Mouse (Mus musculus) hindbrain, embryonic 11.5 days (tissue): Measurements from ENCODE around the gene Angptl1. TPM values are rescaled to one million over a fixed set of nuclear protein-coding genes. Genes with fewer than 3 reads are reported as not detected.

Experiments
- ATAC-seq: fragments of 200-750 bp; cut with Nextera tagmentation; 2 replicates; pipeline ENCODE4 v1.8.0; 2017; ENCODE audit warnings: mild to moderate bottlenecking, moderate TSS enrichment, moderate library complexity; ENCODE audit not compliant: low FRiP score
- DNase-seq: peaks from one replicate; pipeline ENCODE4 v3.0.0-alpha.2; 2015; ENCODE audit warnings: low spot score
- H3K27ac ChIP-seq: fragments of 300-500 bp; sonication (generic); 2 replicates; pipeline ENCODE4 v1.5.1; 2014; ENCODE audit warnings: mild to moderate bottlenecking, low read depth, low read length
- H3K27me3 ChIP-seq: fragments of 300-500 bp; sonication (generic); 2 replicates; pipeline ENCODE4 v1.6.1; 2014; ENCODE audit warnings: mild to moderate bottlenecking, low read length, moderate library complexity, mixed read lengths; ENCODE audit not compliant: control insufficient read depth, insufficient read depth
- H3K36me3 ChIP-seq: fragments of 300-500 bp; sonication (generic); 2 replicates; pipeline ENCODE4 v1.6.1; 2014; ENCODE audit warnings: mild to moderate bottlenecking, low read length, moderate library complexity, mixed read lengths; ENCODE audit not compliant: control insufficient read depth, insufficient read depth
- H3K4me1 ChIP-seq: fragments of 300-500 bp; sonication (generic); replicated peaks from 2 replicates; pipeline ENCODE4 v1.6.1; 2014; ENCODE audit warnings: low read length, mixed read lengths; ENCODE audit not compliant: control insufficient read depth, insufficient read depth
- H3K4me2 ChIP-seq: fragments of 300-500 bp; sonication (generic); replicated peaks from 2 replicates; pipeline ENCODE4 v1.6.1; 2014; ENCODE audit warnings: mild to moderate bottlenecking, low read depth, low read length
- H3K4me3 ChIP-seq: fragments of 300-500 bp; sonication (generic); 2 replicates; pipeline ENCODE4 v1.5.1; 2014; ENCODE audit warnings: low read depth, low read length
- H3K9ac ChIP-seq: fragments of 300-500 bp; sonication (generic); 2 replicates; pipeline ENCODE4 v1.6.1; 2014; ENCODE audit warnings: low read depth, low read length
- H3K9me3 ChIP-seq: fragments of 300-500 bp; sonication (generic); 2 replicates; pipeline ENCODE4 v1.6.1; 2016; ENCODE audit warnings: low read length; ENCODE audit not compliant: control insufficient read depth
- WGBS: fragments of 180-500 bp; shearing (Covaris S2); extraction: QIAGEN DNeasy Blood & Tissue Kit; methylation state at CpG from one replicate; pipeline ENCODE4 v1.1.7; 2014; 5-methylcytosine and 5-hydroxymethylcytosine counted together
- polyA plus RNA-seq: library from polyadenylated mRNA; unstranded; fragments of >200 nt; fragmentation: Nextera tagmentation; extraction: Ambion mirVana; gene quantifications from 2 replicates; pipeline ENCODE4 v1.2.1, GENCODE M21; 2014

Angptl1 gene
- polyA plus RNA-seq, 1 experiment from 2014 or later: 5.1 TPM

DNA sequence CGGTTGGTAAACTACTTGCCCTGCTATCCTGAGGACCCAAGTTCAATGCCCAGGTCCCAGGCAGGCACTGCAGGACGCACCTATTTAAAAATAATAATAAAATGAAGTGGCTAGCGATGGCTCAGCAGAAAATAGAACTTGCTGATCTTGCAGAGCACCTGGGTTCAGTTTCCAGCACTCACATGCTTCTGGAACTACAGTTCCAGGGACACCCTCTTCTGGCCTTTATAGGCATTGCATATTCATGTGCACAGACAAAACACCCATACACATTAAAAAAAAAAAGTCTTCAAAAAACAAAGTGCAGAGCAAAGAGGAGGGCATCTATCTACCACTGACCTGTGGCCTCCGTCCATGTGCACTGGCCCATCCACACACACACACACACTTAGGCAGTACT lies 53.2 kb downstream of the Angptl1 start:
- H3K27me3 ChIP-seq: no peaks in the 10 kb centered on the region
- no peak overlapping the region for H3K4me2 ChIP-seq
- H3K4me1 ChIP-seq: no peaks in the 10 kb centered on the region
- ATAC-seq: no peak
- no peaks in the 10 kb centered on the region for H3K36me3 ChIP-seq
- no peak overlapping the region for H3K27ac ChIP-seq
- H3K4me3 ChIP-seq: no peak overlapping the region
- peak; percentile 9 for DNase-seq
- 90% methylated on average over 4 of the region's 4 CpGs for WGBS
- no peaks in the 10 kb centered on the region for H3K9me3 ChIP-seq
- no peak overlapping the region for H3K9ac ChIP-seq

DNA sequence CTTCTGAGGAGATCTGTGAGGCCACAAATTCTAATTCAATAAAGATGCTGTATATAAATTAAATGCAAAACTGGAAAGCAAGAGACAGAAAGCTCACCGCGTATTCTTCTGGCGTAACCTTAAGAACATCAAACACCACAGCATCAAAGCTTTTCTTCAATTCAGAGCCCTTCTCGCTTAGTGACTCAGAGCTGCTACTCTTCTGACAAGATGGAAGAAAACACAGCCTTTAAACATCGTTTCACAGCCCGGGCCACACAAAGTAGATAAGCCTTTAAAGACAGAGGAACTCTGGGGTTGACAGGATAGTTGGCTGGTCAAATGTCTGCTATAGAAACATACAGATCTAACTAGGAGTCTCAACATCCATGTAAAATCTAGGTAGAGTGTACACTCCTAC lies 63.3 kb downstream of the Angptl1 start:
- Histone ChIP-seq H3K9me3 (no peaks in the 10 kb centered on the region), H3K36me3 (no peaks in the 10 kb centered on the region), H3K9ac (no peak overlapping the region), H3K4me2 (no peak overlapping the region), H3K4me1 (no peaks in the 10 kb centered on the region), H3K27me3 (no peaks in the 10 kb centered on the region), H3K4me3 (no peak overlapping the region), H3K27ac (no peak overlapping the region)
- 91% methylated on average over 6 of the region's 6 CpGs for WGBS
- ATAC-seq (no peak), DNase-seq (no peak)

DNA sequence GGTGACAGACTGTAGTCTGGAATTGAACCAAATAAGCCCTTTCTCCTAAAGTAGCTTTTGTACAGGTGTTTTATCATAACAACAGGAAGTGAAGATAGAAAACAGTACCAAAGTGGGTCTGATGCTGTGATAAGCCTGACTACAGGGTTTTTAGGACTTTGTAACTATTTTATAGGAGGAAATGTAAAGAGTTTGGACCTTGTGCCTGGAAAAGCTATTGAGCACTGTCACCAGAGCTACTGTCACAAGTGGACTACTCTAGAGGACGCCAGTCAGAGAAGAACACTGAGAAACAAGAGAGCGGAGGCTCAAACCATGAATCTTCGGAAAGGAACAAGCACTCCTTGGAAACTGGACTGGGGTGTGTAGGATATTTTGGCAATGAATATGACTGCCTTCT lies 65.5 kb downstream of the Angptl1 start:
- H3K36me3 ChIP-seq: no peaks in the 10 kb centered on the region
- H3K4me3 ChIP-seq: no peak overlapping the region
- ATAC-seq: no peak
- no peak overlapping the region for H3K4me2 ChIP-seq
- no peak for DNase-seq
- no peaks in the 10 kb centered on the region for H3K27me3 ChIP-seq
- H3K9me3 ChIP-seq: no peaks in the 10 kb centered on the region
- H3K9ac ChIP-seq: no peak overlapping the region
- H3K27ac ChIP-seq: no peak overlapping the region
- no peaks in the 10 kb centered on the region for H3K4me1 ChIP-seq
- WGBS: 95% methylated on average over 3 of the region's 3 CpGs

DNA sequence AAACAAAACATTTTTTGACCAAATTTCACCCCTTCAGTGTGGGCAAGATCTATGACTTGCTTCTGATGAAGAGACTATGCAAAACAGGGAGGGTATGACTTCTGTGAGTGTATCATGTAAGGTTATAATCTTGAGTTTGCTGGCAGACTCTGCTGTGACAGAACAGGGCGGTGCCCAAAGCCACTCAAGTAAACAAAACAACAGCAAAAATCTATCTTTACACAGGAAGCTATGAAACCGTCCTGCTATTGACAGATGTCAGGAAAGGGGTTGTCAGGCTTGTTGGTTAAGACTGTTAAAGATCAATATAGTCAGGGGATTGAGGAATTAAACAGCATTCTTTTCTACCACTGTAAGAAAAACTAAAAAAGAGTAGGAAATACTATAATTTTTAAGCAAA lies 67.3 kb downstream of the Angptl1 start:
- Histone ChIP-seq H3K4me2 (no peak overlapping the region), H3K4me3 (no peak overlapping the region), H3K9me3 (no peaks in the 10 kb centered on the region), H3K27me3 (no peaks in the 10 kb centered on the region), H3K27ac (no peak overlapping the region), H3K9ac (no peak overlapping the region), H3K36me3 (no peaks in the 10 kb centered on the region), H3K4me1 (no peaks in the 10 kb centered on the region)
- ATAC-seq (no peak), DNase-seq (no peak)
- WGBS: 93% methylated on average over 2 of the region's 2 CpGs

DNA sequence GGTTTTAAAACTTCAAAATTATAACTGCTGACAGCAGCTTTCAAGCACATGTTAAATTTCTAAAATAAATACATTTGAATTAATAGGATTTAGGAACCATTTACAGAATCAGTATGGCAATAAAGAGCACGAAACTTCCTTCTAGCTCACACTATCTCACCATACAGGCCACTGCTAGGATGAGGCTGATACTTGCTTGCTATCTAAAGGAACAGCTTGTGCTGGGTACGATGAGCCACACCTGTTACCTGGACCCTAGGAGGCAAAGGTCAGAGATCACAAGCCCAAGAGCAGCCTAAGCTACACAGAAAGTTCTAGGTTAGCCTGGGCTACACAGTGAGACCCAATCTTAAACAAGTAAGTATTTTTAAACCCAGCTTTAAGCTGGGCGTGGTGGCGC lies 70.9 kb downstream of the Angptl1 start:
- Histone ChIP-seq H3K9me3 (no peaks in the 10 kb centered on the region), H3K27me3 (no peaks in the 10 kb centered on the region), H3K27ac (no peak overlapping the region), H3K4me3 (no peak overlapping the region), H3K4me2 (no peak overlapping the region), H3K36me3 (no peaks in the 10 kb centered on the region), H3K9ac (no peak overlapping the region), H3K4me1 (no peaks in the 10 kb centered on the region)
- ATAC-seq (no peak), DNase-seq (no peak)
- WGBS: 94% methylated on average over 4 of the region's 4 CpGs

DNA sequence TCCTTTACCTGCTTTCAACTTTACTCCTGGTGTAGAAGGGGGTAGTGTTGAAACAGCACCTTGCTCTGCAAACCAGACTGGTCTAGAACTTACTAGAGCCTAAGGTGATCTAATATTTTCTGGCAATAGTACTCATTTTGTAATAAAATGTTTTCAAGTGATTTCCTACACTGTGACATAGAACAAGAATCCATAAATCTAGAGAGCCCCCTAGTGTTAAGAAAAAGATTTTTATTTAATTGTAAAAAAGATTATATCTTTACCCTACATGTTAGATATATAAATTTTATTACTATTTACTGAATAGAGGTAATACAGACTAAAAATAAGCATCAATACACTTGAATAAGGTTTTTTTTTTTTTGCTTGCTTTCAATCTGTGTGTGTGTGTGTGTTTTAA lies 71.5 kb downstream of the Angptl1 start:
- no peak overlapping the region for H3K27ac ChIP-seq
- DNase-seq (no peak), ATAC-seq (no peak)
- H3K36me3 ChIP-seq: no peaks in the 10 kb centered on the region
- no peak overlapping the region for H3K4me3 ChIP-seq
- H3K9me3 ChIP-seq: no peaks in the 10 kb centered on the region
- H3K4me1 ChIP-seq: no peaks in the 10 kb centered on the region
- H3K27me3 ChIP-seq: no peaks in the 10 kb centered on the region
- H3K9ac ChIP-seq: no peak overlapping the region
- no peak overlapping the region for H3K4me2 ChIP-seq

Other genes starting within 250 kb of the Angptl1 start
- 5.5 and 6.5 TPM in 2 replicates for gene Tor3a, start 164.2 kb upstream of the Angptl1 start, polyA plus RNA-seq
- gene Fam20b, start 119.5 kb upstream of the Angptl1 start, polyA plus RNA-seq: 22.5 and 22.9 TPM in 2 replicates
- gene Ralgps2, start 101.1 kb downstream of the Angptl1 start, polyA plus RNA-seq: 85.5 and 103 TPM in 2 replicates